Mouse (Mus musculus) neutrophil, adult 59 days (primary cell): Measurements from ENCODE around the gene Fam187b. TPM values are rescaled to one million over a fixed set of nuclear protein-coding genes. Genes with fewer than 3 reads are reported as not detected.

Experiments
- total RNA-seq, 2 experiments: library from RNA; stranded (reverse); gene quantifications; 1 replicate in 1 of 2; 2 replicates in 1 of 2; pipeline ENCODE4 v1.2.4; 2023

The Fam187b gene
- under 1 TPM; 0.49 to 0.62 TPM for total RNA-seq

GRCm38 (mm10) chr7:30973501-30974289 lies at the start of gene Fam187b:
Gene Fam187b (plus strand): TSS chr7:30973790.

DNA sequence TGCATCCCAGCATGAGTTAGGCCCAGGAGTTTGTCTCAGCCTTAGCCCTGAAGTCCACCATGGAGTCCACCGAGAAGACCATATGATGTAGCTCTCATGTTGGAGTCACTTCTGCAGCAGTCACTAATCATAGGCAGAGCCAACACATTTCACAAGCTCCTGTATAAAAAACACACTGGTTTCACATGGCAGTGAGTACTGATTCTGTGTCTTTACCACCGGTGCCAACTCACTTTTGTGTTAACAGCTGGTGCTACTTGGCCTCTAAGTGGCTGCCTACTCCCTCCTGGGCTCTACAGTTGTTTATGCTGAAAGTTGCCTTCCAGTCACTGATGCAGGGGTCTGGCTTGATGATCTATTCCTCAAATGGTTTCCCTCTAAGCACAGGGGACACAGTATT lies 49.0 kb upstream of the Fam187b start, which contains the start of gene Hamp2:
Gene Hamp2, minus strand, starts transcription at position 101 of the 400 bp plus-strand sequence.

GRCm38 (mm10) chr7:30943909-30944635 lies 29.5 kb upstream of the Fam187b start, which contains the start of gene Hamp:
Gene Hamp (minus strand): TSS chr7:30944032.

DNA sequence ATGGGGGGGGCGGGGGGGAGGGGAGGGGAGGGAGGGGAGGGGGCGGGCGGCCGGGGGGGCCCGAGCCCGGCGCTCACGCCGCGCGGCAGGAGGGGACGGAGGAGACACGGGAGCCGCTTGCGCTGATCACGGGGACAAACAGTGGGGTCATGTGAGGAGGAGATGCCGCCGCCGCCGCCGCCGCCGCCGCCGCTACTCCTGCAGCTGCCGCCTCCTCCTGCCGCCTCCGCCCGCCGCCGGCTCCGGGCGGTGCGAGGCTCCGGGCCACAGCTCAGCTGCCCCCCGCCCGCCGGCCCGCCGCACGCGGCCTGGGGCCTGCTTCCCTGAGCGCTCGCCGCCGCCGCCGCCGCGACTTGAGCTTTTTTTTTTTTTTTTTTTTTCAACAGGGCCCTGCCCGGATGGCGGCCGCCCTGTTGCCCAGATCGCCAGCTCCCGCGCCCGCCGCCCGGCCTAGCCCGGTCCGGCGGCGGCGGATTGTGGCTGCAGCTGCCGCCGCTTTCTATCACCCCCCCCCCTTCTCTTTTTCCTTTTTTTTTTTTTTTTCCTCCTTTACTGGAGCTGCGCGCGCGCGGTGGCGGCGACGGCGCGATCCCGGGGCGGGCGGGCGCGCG lies 16.7 kb upstream of the Fam187b start, which contains the start of gene Usf2:
Gene Usf2, minus strand, starts transcription at position 48 of the 611 bp plus-strand sequence.

GRCm38 (mm10) chr7:30973251-30973500 lies 414 bp upstream of the Fam187b start, which contains the start of gene Lsr:
Gene Lsr (minus strand): TSS chr7:30973464.

Other genes starting within 250 kb of the Fam187b start
- gene Tmem147, start 244.2 kb upstream of the Fam187b start, total RNA-seq = 10 to 100 TPM; 26.6 to 35.5 TPM
- gene Gapdhs, start 230.1 kb upstream of the Fam187b start, total RNA-seq = not detected
- 1 to 10 TPM; 1.9 to 3.2 TPM for gene Sbsn, start 222.3 kb upstream of the Fam187b start, total RNA-seq
- 1 to 10 TPM; 1.4 to 3.3 TPM for gene Dmkn, start 210.0 kb upstream of the Fam187b start, total RNA-seq
- gene Krtdap, start 185.9 kb upstream of the Fam187b start, total RNA-seq = not detected
- gene Ffar2, start 150.0 kb upstream of the Fam187b start, total RNA-seq = 10 to 100 TPM; 38.5 to 40.3 TPM
- not detected for gene Ffar3, start 117.6 kb upstream of the Fam187b start, total RNA-seq
- not detected for gene Ffar1, start 112.2 kb upstream of the Fam187b start, total RNA-seq
- gene Cd22, start 93.4 kb upstream of the Fam187b start, total RNA-seq = 1 to 10 TPM; 4.9 to 5.4 TPM
- gene Mag, start 58.9 kb upstream of the Fam187b start, total RNA-seq = 1 to 10 TPM; 1.1 to 1.9 TPM
- 1 to 10 TPM in 1 of 2 experiments, not detected in 1; 2.0 TPM for gene Hamp2, start 49.1 kb upstream of the Fam187b start, total RNA-seq
- not detected for gene Hamp, start 29.8 kb upstream of the Fam187b start, total RNA-seq
- 100 to 1,000 TPM; 125 to 137 TPM for gene Usf2, start 17.0 kb upstream of the Fam187b start, total RNA-seq
- gene Lsr, start 326 bp upstream of the Fam187b start, total RNA-seq = 1 to 10 TPM; 2.4 to 3.4 TPM
- gene Fxyd5, start 68.7 kb downstream of the Fam187b start, total RNA-seq = 100 to 1,000 TPM; 709 to 844 TPM
- gene Fxyd7, start 77.7 kb downstream of the Fam187b start, total RNA-seq = not detected
- not detected for gene Fxyd1, start 83.4 kb downstream of the Fam187b start, total RNA-seq
- gene Lgi4, start 85.6 kb downstream of the Fam187b start, total RNA-seq = under 1 TPM in 1 of 2 experiments, not detected in 1; 0.15 TPM
- gene Fxyd3, start 102.9 kb downstream of the Fam187b start, total RNA-seq = not detected
- 1 to 10 TPM; 2.1 to 3.4 TPM for gene Hpn, start 141.5 kb downstream of the Fam187b start, total RNA-seq
- gene Scn1b, start 153.2 kb downstream of the Fam187b start, total RNA-seq = 1 to 10 TPM; 6.2 to 8.8 TPM
- gene Gramd1a, start 182.1 kb downstream of the Fam187b start, total RNA-seq = 100 to 1,000 TPM; 112 to 127 TPM